Mouse (Mus musculus) kidney, adult 2 months (tissue): ENCODE measurements at regions not wholly inside any gene's neighbourhood (a gene's known extent, or its start where the extent isn't known, plus 50 kb on each side); places are given as distances from the start of the nearest gene placed in this dataset.

ENCODE experiments used
- CTCF ChIP-seq: fragments of 200-500 bp; conservative IDR thresholded peaks from 2 replicates; pipeline ENCODE4 v1.5.1; 2011; ENCODE audit warnings: low read depth, mild to moderate bottlenecking, control low read depth, low read length, moderate library complexity, mixed read lengths; ENCODE audit not compliant: insufficient read depth, insufficient read length
- POLR2A ChIP-seq: fragments of 200-500 bp; IDR thresholded peaks from one replicate; pipeline ENCODE4 v1.6.1; 2011; ENCODE audit warnings: low read depth, low read length, control low read depth

GRCm38 (mm10) chr9:85986142-85986541 is 144.0 kb downstream of the Tpbg start:
- TF ChIP-seq POLR2A (no peak), CTCF (no peak)
